Mouse (Mus musculus): Measurements from ENCODE around the gene Ets1. TPM values are rescaled to one million over a fixed set of nuclear protein-coding genes. Genes with fewer than 3 reads are reported as not detected.
A peak's percentile ranks its signal among the peaks of the same experiment; 100 is the strongest.

Gene Ets1
- polyA plus RNA-seq, 1 experiment from 2014 or later = 78.2 TPM

- TF ChIP-seq EP300 (IDR thresholded peaks at IDR 0.05) (no peak), CTCF (IDR thresholded peaks at IDR 0.05) (no peak)
- ATAC-seq (no peak), DNase-seq (ENCODE audit: low spot score) (no peak)
- H3K4me3 ChIP-seq (ENCODE audit: low read depth, low read length) = no peak overlapping the region
- no peak overlapping the region for H3K27ac ChIP-seq (ENCODE audit: low read length)
- no peak overlapping the region for H3K9ac ChIP-seq (replicated peaks; ENCODE audit: low read depth)
- H3K4me1 ChIP-seq (ENCODE audit: insufficient read depth, low read depth, low read length) = no peaks in the 10 kb centered on the region
- H3K27me3 ChIP-seq (replicated peaks; ENCODE audit: insufficient read depth, low read length) = no peaks in the 10 kb centered on the region
- 43% methylated on average over 1 of the region's 1 CpGs for WGBS
- no peaks in the 10 kb centered on the region for H3K36me3 ChIP-seq (ENCODE audit: insufficient read depth, low read length)
- H3K9me3 ChIP-seq (ENCODE audit: low read length) = no peaks in the 10 kb centered on the region
- no peak overlapping the region for H3K4me2 ChIP-seq (replicated peaks; ENCODE audit: low read depth, low read length)
Measured at GRCm38 (mm10) chr9:32778866-32779265, 142.8 kb downstream of the Ets1 start.

GRCm38 (mm10) chr9:32782391-32783092 lies 146.5 kb downstream of the Ets1 start:
- Histone ChIP-seq H3K9ac (replicated peaks; ENCODE audit: low read depth) (no peak overlapping the region), H3K27me3 (replicated peaks; ENCODE audit: insufficient read depth, low read length) (no peaks in the 10 kb centered on the region), H3K4me1 (ENCODE audit: insufficient read depth, low read depth, low read length) (no peaks in the 10 kb centered on the region), H3K9me3 (ENCODE audit: low read length) (no peaks in the 10 kb centered on the region), H3K4me2 (replicated peaks; ENCODE audit: low read depth, low read length) (no peak overlapping the region), H3K36me3 (ENCODE audit: insufficient read depth, low read length) (no peaks in the 10 kb centered on the region), H3K4me3 (ENCODE audit: low read depth, low read length) (no peak overlapping the region), H3K27ac (ENCODE audit: low read length) (no peak overlapping the region)
- no peak for ATAC-seq
- DNase-seq (ENCODE audit: low spot score) = no peak
- TF ChIP-seq CTCF (IDR thresholded peaks at IDR 0.05) = no peak
- 84% methylated on average over 8 of the region's 8 CpGs for WGBS

- WGBS = 54% methylated on average over 7 of the region's 7 CpGs
- H3K36me3 ChIP-seq (ENCODE audit: insufficient read depth, low read length) = no peaks in the 10 kb centered on the region
- DNase-seq (ENCODE audit: low spot score) (no peak), ATAC-seq (no peak)
- H3K9me3 ChIP-seq (ENCODE audit: low read length) = no peaks in the 10 kb centered on the region
- H3K4me1 ChIP-seq (ENCODE audit: insufficient read depth, low read depth, low read length) = no peaks in the 10 kb centered on the region
- no peak overlapping the region for H3K9ac ChIP-seq (replicated peaks; ENCODE audit: low read depth)
- H3K27me3 ChIP-seq (replicated peaks; ENCODE audit: insufficient read depth, low read length) = no peaks in the 10 kb centered on the region
- no peak overlapping the region for H3K4me2 ChIP-seq (replicated peaks; ENCODE audit: low read depth, low read length)
- TF ChIP-seq EP300 (IDR thresholded peaks at IDR 0.05) (no peak), CTCF (IDR thresholded peaks at IDR 0.05) (no peak)
- no peak overlapping the region for H3K27ac ChIP-seq (ENCODE audit: low read length)
- no peak overlapping the region for H3K4me3 ChIP-seq (ENCODE audit: low read depth, low read length)
Measured at GRCm38 (mm10) chr9:32787091-32787490, 151.1 kb downstream of the Ets1 start.

GRCm38 (mm10) chr9:32787615-32788014 lies 151.6 kb downstream of the Ets1 start:
- no peak for DNase-seq (ENCODE audit: low spot score)
- no peak for TF ChIP-seq CTCF (IDR thresholded peaks at IDR 0.05)
- TF ChIP-seq EP300 (IDR thresholded peaks at IDR 0.05) = no peak
- ATAC-seq = 0 out of 2 replicates have a peak, but pooled peaks have one; percentile 9
- Histone ChIP-seq H3K4me2 (replicated peaks; ENCODE audit: low read depth, low read length) (no peak overlapping the region), H3K9me3 (ENCODE audit: low read length) (no peaks in the 10 kb centered on the region), H3K4me3 (ENCODE audit: low read depth, low read length) (no peak overlapping the region), H3K27me3 (replicated peaks; ENCODE audit: insufficient read depth, low read length) (no peaks in the 10 kb centered on the region), H3K4me1 (ENCODE audit: insufficient read depth, low read depth, low read length) (no peaks in the 10 kb centered on the region), H3K36me3 (ENCODE audit: insufficient read depth, low read length) (no peaks in the 10 kb centered on the region), H3K9ac (replicated peaks; ENCODE audit: low read depth) (no peak overlapping the region), H3K27ac (ENCODE audit: low read length) (no peak overlapping the region)
- 3% methylated on average over 1 of the region's 1 CpGs for WGBS

- Histone ChIP-seq H3K4me3 (ENCODE audit: low read depth, low read length) (no peak overlapping the region), H3K36me3 (ENCODE audit: insufficient read depth, low read length) (no peaks in the 10 kb centered on the region), H3K4me2 (replicated peaks; ENCODE audit: low read depth, low read length) (no peak overlapping the region), H3K27me3 (replicated peaks; ENCODE audit: insufficient read depth, low read length) (no peaks in the 10 kb centered on the region), H3K4me1 (ENCODE audit: insufficient read depth, low read depth, low read length) (no peaks in the 10 kb centered on the region), H3K9me3 (ENCODE audit: low read length) (no peaks in the 10 kb centered on the region), H3K27ac (ENCODE audit: low read length) (no peak overlapping the region), H3K9ac (replicated peaks; ENCODE audit: low read depth) (no peak overlapping the region)
- DNase-seq (ENCODE audit: low spot score) (peak; percentile 39), ATAC-seq (peak; percentile 75)
- WGBS = 46% methylated on average over 7 of the region's 7 CpGs
- TF ChIP-seq EP300 (IDR thresholded peaks at IDR 0.05) (peak; percentile 31; the same call in 1 of the 2 replicates), CTCF (IDR thresholded peaks at IDR 0.05) (no peak)
Measured at GRCm38 (mm10) chr9:32789306-32789705, 153.3 kb downstream of the Ets1 start.

- TF ChIP-seq EP300 (IDR thresholded peaks at IDR 0.05) = no peak
- no peaks in the 10 kb centered on the region for H3K4me1 ChIP-seq (ENCODE audit: insufficient read depth, low read depth, low read length)
- H3K27ac ChIP-seq (ENCODE audit: low read length) = no peak overlapping the region
- no peak overlapping the region for H3K4me3 ChIP-seq (ENCODE audit: low read depth, low read length)
- ATAC-seq = no peak
- H3K4me2 ChIP-seq (replicated peaks; ENCODE audit: low read depth, low read length) = no peak overlapping the region
- 54% methylated on average over 6 of the region's 6 CpGs for WGBS
- H3K9ac ChIP-seq (replicated peaks; ENCODE audit: low read depth) = no peak overlapping the region
- no peaks in the 10 kb centered on the region for H3K9me3 ChIP-seq (ENCODE audit: low read length)
- no peak for DNase-seq (ENCODE audit: low spot score)
- H3K36me3 ChIP-seq (ENCODE audit: insufficient read depth, low read length) = no peaks in the 10 kb centered on the region
- no peaks in the 10 kb centered on the region for H3K27me3 ChIP-seq (replicated peaks; ENCODE audit: insufficient read depth, low read length)
Measured at GRCm38 (mm10) chr9:32791699-32792098, 155.7 kb downstream of the Ets1 start.
